Mouse (Mus musculus) Patski (cell line): ENCODE data around the gene Ccdc183. TPM values are rescaled to one million over a fixed set of nuclear protein-coding genes. Genes with fewer than 3 reads are reported as not detected.

Experiments
- ATAC-seq: fragments of 100-300 bp; one replicate; pipeline ENCODE4 v1.8.0; 2021
- CTCF ChIA-PET: fragments of 350-600 bp; sonication (Branson Sonifier 250); formaldehyde crosslinking; loops from one replicate; lab custom pipeline; 2022; ENCODE audit warnings: inconsistent platforms; lab: Charles Lee
- POLR2A ChIA-PET: fragments of 350-600 bp; sonication (Branson Sonifier 250); formaldehyde crosslinking; loops from one replicate; lab custom pipeline; 2022; ENCODE audit warnings: antibody characterized with exemption, inconsistent platforms; lab: Charles Lee
- DNase-seq: peaks from one replicate; pipeline ENCODE4 v3.0.0-alpha.2; 2011; ENCODE audit warnings: low read depth, low spot score
- H3K27me3 ChIP-seq: fragments of 371-371 bp; one replicate; pipeline ENCODE4 v1.5.1; 2021
- CTCF ChIP-seq: fragments of 100-300 bp; IDR thresholded peaks from one replicate; pipeline ENCODE4 v1.5.1; 2021
- in situ Hi-C: fragments of 300-500 bp; cut with MboI; formaldehyde crosslinking; loops from 3 replicates; pipeline ENCODE4 v1.11.1; 2018; ENCODE audit warnings: low pct_unique_long_range_greater_than_20kb, mixed read lengths
- polyA plus RNA-seq: library from polyadenylated mRNA; unstranded; gene quantifications from one replicate; pipeline ENCODE4 v1.2.3, GENCODE M21; 2021

Ccdc183 gene
- 0.36 TPM for polyA plus RNA-seq

DNA sequence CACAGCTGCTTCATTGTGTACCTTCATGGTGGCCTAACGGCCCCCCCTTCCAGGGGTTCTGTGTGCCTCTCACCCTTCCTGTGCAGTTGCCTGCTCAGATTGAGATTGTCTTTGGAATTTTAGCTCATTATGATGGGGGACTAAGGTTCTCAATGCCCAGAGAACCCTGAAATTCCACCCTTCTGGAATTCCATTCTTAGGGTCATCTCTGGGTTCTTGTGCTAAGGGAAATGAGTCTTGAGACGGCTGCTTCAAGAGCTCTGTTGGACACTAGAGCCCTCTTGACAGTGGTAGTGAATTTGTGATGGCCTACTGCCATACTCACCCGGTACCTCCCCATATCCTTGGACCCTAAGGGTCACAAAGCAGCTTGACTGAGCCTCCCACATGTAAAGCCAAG is at the start of gene Ccdc183:
TSS of gene Ccdc183 (minus strand) at position 101 of the 400 bp plus-strand sequence.
- CTCF ChIA-PET: no interaction called here
- DNase-seq (no peak), ATAC-seq (no peak)
- in situ Hi-C loops: no loop called here
- H3K27me3 ChIP-seq: no peaks in the 10 kb centered on the region
- POLR2A ChIA-PET: no interaction called here
- TF ChIP-seq CTCF: no peak

DNA sequence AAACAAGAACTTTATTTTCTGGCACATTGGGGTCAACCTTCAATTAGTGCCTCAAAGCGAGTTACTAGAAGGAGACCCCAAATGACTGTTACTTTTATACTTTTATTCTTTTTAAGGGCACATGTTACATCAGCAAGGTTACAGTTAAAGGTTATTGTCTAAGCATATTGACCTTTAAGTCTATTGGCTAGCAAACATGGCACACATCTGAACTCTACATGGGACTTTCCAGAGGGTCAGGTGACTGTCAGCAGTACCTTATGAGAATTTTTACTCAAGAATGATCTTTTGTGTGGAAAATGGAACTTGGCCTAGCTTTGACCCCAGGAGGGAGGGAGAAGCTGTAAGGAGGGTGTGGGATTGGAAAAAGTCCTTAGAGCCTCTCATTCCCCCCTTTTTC is 49.0 kb upstream of the Ccdc183 start:
- no peak for TF ChIP-seq CTCF
- ChIA-PET POLR2A (no interaction called here), CTCF (no interaction called here)
- peaks cover under 1% of the 10 kb centered on the region for H3K27me3 ChIP-seq
- no peak for DNase-seq
- in situ Hi-C loops: no loop called here
- no peak for ATAC-seq

DNA sequence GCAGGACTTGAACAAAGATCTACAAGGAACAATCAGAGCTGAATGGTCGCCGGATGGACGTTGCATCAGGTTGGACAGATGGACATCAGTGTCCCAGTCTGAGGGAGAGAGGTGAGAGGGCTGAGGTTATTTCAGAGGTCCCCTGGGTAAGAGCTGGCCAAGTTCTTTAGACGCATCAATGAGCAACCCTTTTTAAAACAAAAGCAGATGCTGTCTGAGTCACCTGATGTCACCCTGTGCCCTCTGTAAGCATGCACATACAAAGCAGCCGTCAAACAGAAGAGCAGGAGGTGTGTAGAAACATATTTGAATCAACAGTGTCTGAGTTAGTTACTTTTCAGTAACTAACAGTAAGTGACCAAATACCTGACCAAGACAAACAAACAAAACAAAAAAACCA is 46.6 kb upstream of the Ccdc183 start:
- POLR2A ChIA-PET: no interaction called here
- in situ Hi-C loops: no loop called here

DNA sequence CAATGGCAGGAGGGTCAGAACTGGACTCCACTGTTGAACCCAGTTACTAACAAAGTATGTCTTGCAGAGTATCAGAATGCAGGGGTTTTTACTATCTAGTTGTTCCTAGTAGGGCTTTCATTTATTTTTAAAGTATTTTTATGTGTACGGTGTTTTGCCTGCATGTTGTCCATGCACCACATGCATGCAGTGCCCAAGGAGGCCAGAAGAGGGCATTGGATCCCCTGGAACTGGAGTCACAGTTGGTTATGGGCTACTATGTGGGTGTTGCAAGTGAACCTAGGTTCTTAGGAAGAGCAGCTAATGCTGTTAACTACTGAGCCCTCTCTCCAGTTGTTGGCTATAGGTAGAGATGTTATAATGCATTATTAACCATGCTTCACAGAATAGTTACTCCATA is 46.0 kb upstream of the Ccdc183 start:
- no peak for DNase-seq
- H3K27me3 ChIP-seq: no peaks in the 10 kb centered on the region
- POLR2A ChIA-PET: no interaction called here
- in situ Hi-C loops: no loop called here
- TF ChIP-seq CTCF: peak; percentile 83
- CTCF ChIA-PET: no interaction called here
- ATAC-seq: no peak

More for the DNA sequence above, 46.6 kb upstream of the Ccdc183 start:
- TF ChIP-seq CTCF: no peak
- DNase-seq (no peak), ATAC-seq (no peak)
- CTCF ChIA-PET: no interaction called here
- no peaks in the 10 kb centered on the region for H3K27me3 ChIP-seq

DNA sequence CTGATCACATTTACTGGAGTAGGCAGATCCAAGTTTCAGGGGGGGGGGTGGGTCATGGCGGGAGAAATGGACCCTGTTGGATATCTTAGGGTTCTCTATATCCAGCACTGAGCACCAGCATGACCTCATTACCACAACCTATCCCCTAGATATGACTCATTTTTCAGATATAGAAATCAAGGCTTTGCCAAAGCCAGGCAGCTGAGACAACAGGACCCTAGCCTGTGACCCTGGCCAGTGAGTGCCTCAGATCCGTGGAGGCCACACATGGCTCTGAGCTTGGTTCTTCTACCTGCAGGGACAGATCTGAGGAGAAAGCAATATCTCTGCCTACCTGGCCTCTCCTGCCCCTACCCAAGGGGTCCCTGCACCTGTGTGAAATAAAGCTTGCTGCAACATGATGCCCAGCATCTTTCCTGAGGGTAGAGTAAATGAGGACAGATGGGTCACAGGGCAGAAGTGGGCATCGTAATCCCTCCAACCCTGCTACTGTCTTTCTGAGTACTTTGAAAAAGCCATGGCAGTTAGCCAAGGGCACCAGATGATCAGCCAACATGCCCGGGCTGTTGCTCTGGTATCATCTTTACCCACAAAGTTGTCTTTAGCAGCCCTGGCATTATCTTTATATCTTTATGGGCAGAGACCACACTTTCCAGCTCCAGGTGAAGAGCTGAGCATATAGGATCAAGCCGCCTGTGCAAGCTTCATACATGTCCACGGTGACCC is 43.9 kb upstream of the Ccdc183 start:
- no peak for ATAC-seq
- POLR2A ChIA-PET: no interaction called here
- DNase-seq: no peak
- no peaks in the 10 kb centered on the region for H3K27me3 ChIP-seq
- TF ChIP-seq CTCF: no peak
- CTCF ChIA-PET: interaction anchor here (1.4 kb wide), 1 partner anchor 43 kb away, joined by 3 read pairs; no protein-coding TSS in a partner anchor
- in situ Hi-C loops: no loop called here

DNA sequence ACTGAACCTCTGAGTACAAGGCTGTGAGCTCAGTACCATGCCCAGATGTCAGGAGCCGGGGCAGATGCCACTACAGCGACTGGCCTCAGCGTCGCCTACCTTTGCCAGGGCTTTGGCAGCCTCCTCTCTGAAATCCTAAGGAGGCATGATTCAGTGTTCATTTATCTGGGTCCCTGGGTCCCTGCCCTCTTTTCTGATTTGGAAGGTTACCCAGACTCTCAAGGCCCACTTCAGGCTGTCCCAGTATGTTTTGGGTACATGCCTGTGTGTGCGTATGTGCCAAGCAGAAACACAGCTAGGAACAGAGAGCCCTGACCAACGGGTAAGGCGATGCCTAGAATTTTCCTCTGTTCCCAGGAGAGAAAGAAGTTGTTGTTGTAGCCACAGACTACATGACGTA is 42.8 kb upstream of the Ccdc183 start:
- ChIA-PET CTCF (no interaction called here), POLR2A (no interaction called here)
- in situ Hi-C loops: no loop called here
- H3K27me3 ChIP-seq: no peaks in the 10 kb centered on the region
- ATAC-seq (no peak), DNase-seq (no peak)
- no peak for TF ChIP-seq CTCF

DNA sequence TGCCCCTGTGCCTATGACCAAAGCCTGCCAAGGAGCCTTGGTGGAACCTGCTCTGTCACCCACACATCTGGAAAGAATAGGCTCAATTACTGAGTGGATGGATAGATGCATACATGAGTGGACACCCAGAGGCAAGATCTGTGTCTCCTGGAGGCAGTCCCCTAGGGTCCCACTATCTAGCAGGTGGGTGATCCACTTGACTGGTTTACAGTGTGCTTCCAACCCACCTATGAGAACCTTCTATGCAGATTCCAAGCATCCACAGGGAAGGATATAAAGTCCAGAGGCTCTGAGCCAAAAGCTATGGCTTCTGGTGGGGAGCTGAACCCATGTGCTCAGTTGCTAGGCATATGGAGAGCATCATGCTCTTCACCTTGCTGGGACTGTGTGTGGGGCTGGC is 40.2 kb upstream of the Ccdc183 start, which contains the start of gene Lcn5:
TSS of gene Lcn5 (plus strand) at position 301 of the 400 bp plus-strand sequence.
- TF ChIP-seq CTCF: no peak
- CTCF ChIA-PET: no interaction called here
- POLR2A ChIA-PET: no interaction called here
- peaks cover 2% of the 10 kb centered on the region for H3K27me3 ChIP-seq
- in situ Hi-C loops: no loop called here
- no peak for DNase-seq
- ATAC-seq: no peak

DNA sequence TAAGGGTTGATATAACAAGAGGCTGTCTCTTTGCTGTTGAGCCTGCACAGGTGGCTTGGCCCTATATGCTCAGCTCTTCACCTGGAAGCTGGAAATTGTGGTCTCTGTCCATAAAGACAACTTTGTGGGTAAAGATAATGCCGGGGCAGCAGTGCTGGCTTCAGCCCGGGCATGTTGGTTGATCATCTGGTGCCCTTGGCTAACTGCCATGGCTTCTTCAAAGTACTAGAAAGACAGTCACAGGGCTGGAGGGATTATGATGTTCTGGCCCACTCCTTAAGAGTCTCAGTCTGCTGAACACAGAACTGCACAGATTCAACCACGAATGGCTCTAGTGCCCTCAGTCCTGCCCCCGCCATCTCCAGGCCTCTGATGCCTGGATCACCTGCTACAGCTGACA is 39.8 kb upstream of the Ccdc183 start:
- POLR2A ChIA-PET: no interaction called here
- in situ Hi-C loops: no loop called here
- CTCF ChIA-PET: interaction anchor here (0.6 kb wide), 1 partner anchor 29 kb away, joined by 3 read pairs; the partner anchor contains the start of gene Fcna
- peaks cover 6% of the 10 kb centered on the region for H3K27me3 ChIP-seq
- no peak for ATAC-seq
- no peak for TF ChIP-seq CTCF
- DNase-seq: peak; percentile 48

DNA sequence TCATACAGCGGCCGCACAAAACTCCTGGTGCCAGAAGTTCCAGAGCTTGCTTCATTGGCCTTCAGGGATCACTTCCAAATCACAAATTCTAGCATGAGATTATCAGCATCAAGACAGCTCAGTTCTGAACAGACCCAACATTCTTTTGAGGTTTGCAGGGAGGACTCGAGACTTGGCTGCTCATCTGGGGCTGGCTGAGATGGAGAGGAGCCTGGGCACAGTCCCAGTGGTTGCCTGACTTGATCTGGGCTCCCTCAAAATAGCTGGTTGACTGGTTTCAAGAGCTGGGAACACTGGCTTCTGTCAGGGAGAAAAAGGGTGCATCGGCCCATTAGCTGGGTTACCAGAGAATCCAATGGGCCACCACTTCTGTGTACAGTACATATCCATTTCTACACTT is 39.2 kb upstream of the Ccdc183 start:
- DNase-seq (no peak), ATAC-seq (no peak)
- ChIA-PET POLR2A (interaction anchor here (0.7 kb wide), 1 partner anchor 61 kb away, joined by 13 read pairs; no protein-coding TSS in a partner anchor), CTCF (interaction anchor here (0.6 kb wide), 1 partner anchor 29 kb away, joined by 3 read pairs; the partner anchor contains the start of gene Fcna)
- TF ChIP-seq CTCF: no peak
- peaks cover 9% of the 10 kb centered on the region for H3K27me3 ChIP-seq
- in situ Hi-C loops: no loop called here

DNA sequence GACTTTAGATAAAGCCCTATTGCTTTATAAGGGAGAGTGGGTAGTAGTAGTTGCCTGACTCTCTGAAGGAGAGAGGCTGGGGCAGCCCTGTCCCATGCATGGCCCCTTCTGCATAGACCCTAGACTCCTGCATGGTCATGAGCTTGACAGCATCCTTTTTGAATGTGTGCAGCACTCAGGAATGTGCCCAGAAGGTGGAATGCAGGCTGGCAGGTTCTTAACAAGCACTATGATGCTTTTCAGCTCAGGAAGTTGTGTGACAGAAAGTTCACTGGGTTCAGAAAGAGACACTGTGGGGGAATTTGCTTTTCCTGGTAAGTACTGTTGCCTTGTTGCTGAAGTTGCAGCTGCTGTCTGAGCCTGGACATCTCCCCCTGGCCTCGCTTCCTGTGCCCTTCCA is 37.0 kb upstream of the Ccdc183 start:
- peaks cover 12% of the 10 kb centered on the region for H3K27me3 ChIP-seq
- in situ Hi-C loops: no loop called here
- ChIA-PET CTCF (interaction anchor here (1.1 kb wide), 1 partner anchor 16 kb away, joined by 3 read pairs; no protein-coding TSS in a partner anchor), POLR2A (no interaction called here)
- no peak for ATAC-seq
- TF ChIP-seq CTCF: no peak
- no peak for DNase-seq

DNA sequence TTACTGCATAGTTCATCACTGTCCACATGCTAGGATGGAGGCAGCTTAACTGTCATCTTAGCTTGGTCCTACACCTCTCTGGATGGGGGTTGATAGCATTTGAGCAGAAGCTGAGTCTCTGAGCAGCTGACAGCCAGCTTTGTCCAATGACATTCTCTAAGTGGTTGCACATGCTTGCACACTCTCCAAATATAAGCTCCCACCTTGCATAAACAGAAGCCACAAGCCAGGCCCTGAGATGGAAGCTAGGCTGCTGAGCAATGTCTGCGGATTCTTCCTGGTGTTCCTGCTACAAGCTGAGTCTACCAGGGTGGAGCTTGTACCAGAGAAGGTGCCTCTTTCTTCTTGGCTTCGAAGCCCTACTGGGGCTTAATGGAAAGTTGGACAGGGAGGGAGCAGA is 35.4 kb upstream of the Ccdc183 start, which contains the start of gene Lcn8:
TSS of gene Lcn8 (plus strand) at position 219 of the 400 bp plus-strand sequence.
- ChIA-PET CTCF (no interaction called here), POLR2A (interaction anchor here (0.8 kb wide), 1 partner anchor 9 kb away, joined by 3 read pairs; no protein-coding TSS in a partner anchor)
- no peak for ATAC-seq
- no peak for DNase-seq
- peaks cover 12% of the 10 kb centered on the region for H3K27me3 ChIP-seq
- no peak for TF ChIP-seq CTCF
- in situ Hi-C loops: no loop called here
